Mouse (Mus musculus): ENCODE results near the gene Pdcd10. TPM values are rescaled to one million over a fixed set of nuclear protein-coding genes. Genes with fewer than 3 reads are reported as not detected.

The Pdcd10 gene
- polyA plus RNA-seq, 2 experiments = 19.4 to 72.5 TPM

GRCm38 (mm10) chr3:75574074-75574473 lies 17.4 kb upstream of the Pdcd10 start:
- Histone ChIP-seq H3K9me3 (ENCODE audit: control insufficient read depth, low read length) (no peaks in the 10 kb centered on the region), H3K4me1 (replicated peaks; ENCODE audit: control insufficient read depth in 2 of 2, insufficient read depth in 2 of 2, low read length in 1 of 2) (no peaks in the 10 kb centered on the region), H3K9ac (replicated peaks) (no peak overlapping the region), H3K36me3 (replicated peaks; ENCODE audit: control insufficient read depth, insufficient read depth, low read depth) (no peaks in the 10 kb centered on the region), H3K4me3 (ENCODE audit: insufficient read depth in 1 of 2, low read depth in 2 of 2, low read length in 2 of 2) (no peak overlapping the region), H3K27me3 (ENCODE audit: control insufficient read depth, insufficient read depth, low read length) (no peaks in the 10 kb centered on the region), H3K27ac (no peak overlapping the region), H3K4me2 (ENCODE audit: low read depth) (no peak overlapping the region)
- TF ChIP-seq EP300 (IDR thresholded peaks at IDR 0.05; ENCODE audit: low read depth) (no peak), CTCF (IDR thresholded peaks at IDR 0.05; ENCODE audit: low read depth) (no peak)
- 67% methylated on average over 2 of the region's 2 CpGs for WGBS (ENCODE audit: insufficient replicate concordance)
- ATAC-seq (ENCODE audit: insufficient read depth) (no peak), DNase-seq (ENCODE audit: low read depth in 3 of 3, low spot score in 3 of 3) (no peak)

DNA sequence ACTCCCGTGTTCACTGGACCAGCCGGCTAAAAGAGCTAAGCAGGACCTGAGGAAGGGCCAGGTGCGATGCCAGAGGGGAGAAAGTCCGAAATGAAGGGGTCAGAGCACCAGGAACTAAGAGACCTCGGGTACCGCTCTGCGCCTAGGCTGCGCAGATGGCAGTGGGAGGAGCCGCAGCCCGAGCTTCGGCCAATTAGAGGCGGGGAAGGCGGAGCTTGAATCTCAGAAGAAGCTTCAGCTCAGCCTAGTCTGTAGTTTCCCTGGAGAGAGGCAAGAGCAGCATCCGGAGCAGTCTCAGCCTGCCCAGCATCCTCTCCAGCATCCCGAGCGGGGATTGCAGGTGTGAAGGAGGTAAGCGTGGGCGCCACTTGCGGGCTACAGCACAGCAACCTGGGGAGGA lies 636 bp upstream of the Pdcd10 start, which contains the start of gene Serpini1:
Gene Serpini1, plus strand, starts transcription at position 256 of the 400 bp plus-strand sequence.
- under 1% methylated on average over 19 of the region's 19 CpGs for WGBS (ENCODE audit: insufficient replicate concordance)
- peak within 1 kb of the TSS; percentile 85 for H3K4me2 ChIP-seq (ENCODE audit: low read depth)
- H3K27ac ChIP-seq = peak within 1 kb of the TSS; percentile 81
- no peaks in the 10 kb centered on the region for H3K27me3 ChIP-seq (ENCODE audit: control insufficient read depth, insufficient read depth, low read length)
- ATAC-seq (ENCODE audit: insufficient read depth) (peak; percentile 82), DNase-seq (ENCODE audit: low read depth in 3 of 3, low spot score in 3 of 3) (peak; percentile 77 to 81 (median 78))
- H3K4me1 ChIP-seq (replicated peaks; ENCODE audit: control insufficient read depth in 2 of 2, insufficient read depth in 2 of 2, low read length in 1 of 2) = peaks cover 5 to 8% of the 10 kb centered on the region in 2 experiments
- TF ChIP-seq EP300 (IDR thresholded peaks at IDR 0.05; ENCODE audit: low read depth) = no peak
- no peak for TF ChIP-seq CTCF (IDR thresholded peaks at IDR 0.05; ENCODE audit: low read depth)
- H3K4me3 ChIP-seq (ENCODE audit: insufficient read depth in 1 of 2, low read depth in 2 of 2, low read length in 2 of 2) = peak within 1 kb of the TSS; percentile 82 to 93
- H3K36me3 ChIP-seq (replicated peaks; ENCODE audit: control insufficient read depth, insufficient read depth, low read depth) = no peaks in the 10 kb centered on the region
- H3K9me3 ChIP-seq (ENCODE audit: control insufficient read depth, low read length) = no peaks in the 10 kb centered on the region
- peak within 1 kb of the TSS; percentile 94 for H3K9ac ChIP-seq (replicated peaks)

DNA sequence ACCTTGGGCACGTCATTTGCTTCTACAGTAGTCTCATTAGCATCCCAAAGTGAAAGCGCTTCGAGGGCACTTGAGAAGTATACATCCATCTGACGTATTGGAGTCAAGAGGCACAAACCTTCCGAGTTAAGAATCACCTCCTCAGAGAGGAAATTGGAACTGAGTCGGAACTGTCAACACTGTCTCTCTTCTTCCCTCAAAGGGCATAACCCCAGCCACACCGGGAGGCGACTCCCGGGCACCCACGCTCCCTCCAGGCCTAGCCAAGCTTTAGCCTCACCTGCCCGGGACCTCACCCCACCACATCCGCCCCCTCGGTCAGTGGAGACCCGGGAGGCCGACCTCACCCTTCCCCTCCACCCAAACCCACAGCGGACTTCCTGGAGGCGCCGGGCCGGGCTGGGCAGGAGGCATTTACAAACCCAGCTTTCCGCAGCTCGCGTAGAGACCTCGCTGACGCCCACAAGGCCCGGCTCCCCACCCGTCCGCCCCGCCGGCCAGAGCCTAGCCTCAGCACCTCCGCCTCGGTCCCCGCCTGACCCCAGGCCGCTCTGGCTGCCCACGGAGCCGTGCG lies 448 bp downstream of the Pdcd10 start:
- DNase-seq (ENCODE audit: low read depth in 3 of 3, low spot score in 3 of 3) = peak in 1 of 3 experiments; percentile 37
- peaks cover 5 to 8% of the 10 kb centered on the region in 2 experiments for H3K4me1 ChIP-seq (replicated peaks; ENCODE audit: control insufficient read depth in 2 of 2, insufficient read depth in 2 of 2, low read length in 1 of 2)

DNA sequence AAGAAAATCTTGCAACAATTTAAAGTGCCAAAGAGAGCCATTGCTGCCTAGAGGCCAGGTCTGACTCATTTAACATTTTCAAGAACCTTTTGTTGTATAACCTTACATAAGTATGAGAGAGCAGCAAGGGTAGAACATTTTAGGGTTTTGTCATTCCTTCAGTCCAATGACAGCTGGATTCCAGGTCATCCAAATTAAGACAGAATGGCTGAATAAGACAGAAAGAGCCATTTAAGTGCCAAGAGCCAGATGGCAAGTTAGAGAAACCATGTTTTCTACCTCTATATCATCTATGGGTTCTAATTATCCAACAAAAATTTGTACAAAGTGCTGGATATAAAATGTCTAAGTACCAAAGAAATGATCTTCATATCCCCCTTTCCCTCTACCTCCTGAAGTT lies 5.4 kb downstream of the Pdcd10 start:
- H3K9ac ChIP-seq (replicated peaks) = no peak overlapping the region
- no peaks in the 10 kb centered on the region for H3K9me3 ChIP-seq (ENCODE audit: control insufficient read depth, low read length)
- TF ChIP-seq EP300 (IDR thresholded peaks at IDR 0.05; ENCODE audit: low read depth) (no peak), CTCF (IDR thresholded peaks at IDR 0.05; ENCODE audit: low read depth) (no peak)
- peaks cover 0 to 4% of the 10 kb centered on the region in 2 experiments; a peak in 2 of 4 replicates for H3K4me1 ChIP-seq (replicated peaks; ENCODE audit: control insufficient read depth in 2 of 2, insufficient read depth in 2 of 2, low read length in 1 of 2)
- no peak overlapping the region for H3K27ac ChIP-seq
- H3K27me3 ChIP-seq (ENCODE audit: control insufficient read depth, insufficient read depth, low read length) = no peaks in the 10 kb centered on the region
- no peak overlapping the region for H3K4me2 ChIP-seq (ENCODE audit: low read depth)
- DNase-seq (ENCODE audit: low read depth in 3 of 3, low spot score in 3 of 3) (no peak), ATAC-seq (ENCODE audit: insufficient read depth) (no peak)
- H3K4me3 ChIP-seq (ENCODE audit: insufficient read depth in 1 of 2, low read depth in 2 of 2, low read length in 2 of 2) = no peak overlapping the region
- no peaks in the 10 kb centered on the region for H3K36me3 ChIP-seq (replicated peaks; ENCODE audit: control insufficient read depth, insufficient read depth, low read depth)

More for the DNA sequence above, 448 bp downstream of the Pdcd10 start:
- Histone ChIP-seq H3K9ac (replicated peaks) (peak overlapping the region; percentile 94), H3K9me3 (ENCODE audit: control insufficient read depth, low read length) (no peaks in the 10 kb centered on the region), H3K4me2 (ENCODE audit: low read depth) (peak overlapping the region; percentile 84), H3K27ac (peak overlapping the region; percentile 74), H3K36me3 (replicated peaks; ENCODE audit: control insufficient read depth, insufficient read depth, low read depth) (no peaks in the 10 kb centered on the region), H3K4me3 (ENCODE audit: insufficient read depth in 1 of 2, low read depth in 2 of 2, low read length in 2 of 2) (peak overlapping the region; percentile 74 to 93), H3K27me3 (ENCODE audit: control insufficient read depth, insufficient read depth, low read length) (no peaks in the 10 kb centered on the region)
- WGBS (ENCODE audit: insufficient replicate concordance) = under 1% methylated on average over 36 of the region's 36 CpGs
- ATAC-seq (ENCODE audit: insufficient read depth) = peak; percentile 53
- TF ChIP-seq CTCF (IDR thresholded peaks at IDR 0.05; ENCODE audit: low read depth) = no peak
- no peak for TF ChIP-seq EP300 (IDR thresholded peaks at IDR 0.05; ENCODE audit: low read depth)

GRCm38 (mm10) chr3:75544287-75544686 lies 12.4 kb downstream of the Pdcd10 start:
- Histone ChIP-seq H3K9me3 (ENCODE audit: control insufficient read depth, low read length) (no peaks in the 10 kb centered on the region), H3K4me2 (ENCODE audit: low read depth) (peak overlapping the region; percentile 46), H3K4me3 (ENCODE audit: insufficient read depth in 1 of 2, low read depth in 2 of 2, low read length in 2 of 2) (no peak overlapping the region), H3K36me3 (replicated peaks; ENCODE audit: control insufficient read depth, insufficient read depth, low read depth) (peaks cover 3% of the 10 kb centered on the region), H3K9ac (replicated peaks) (peak overlapping the region; percentile 27), H3K27ac (peak overlapping the region; percentile 13; the same call in 1 of the 2 replicates), H3K4me1 (replicated peaks; ENCODE audit: control insufficient read depth in 2 of 2, insufficient read depth in 2 of 2, low read length in 1 of 2) (peaks cover 12 to 17% of the 10 kb centered on the region in 2 experiments), H3K27me3 (ENCODE audit: control insufficient read depth, insufficient read depth, low read length) (no peaks in the 10 kb centered on the region)
- WGBS (ENCODE audit: insufficient replicate concordance) = 34% methylated on average over 1 of the region's 1 CpGs
- TF ChIP-seq CTCF (IDR thresholded peaks at IDR 0.05; ENCODE audit: low read depth) = no peak
- TF ChIP-seq EP300 (IDR thresholded peaks at IDR 0.05; ENCODE audit: low read depth) = peak; percentile 82
- ATAC-seq (ENCODE audit: insufficient read depth) (peak; percentile 90), DNase-seq (ENCODE audit: low read depth in 3 of 3, low spot score in 3 of 3) (peak; percentile 65 to 79 (median 68))
